Mouse (Mus musculus): ENCODE results near the gene Fam161a.

GRCm38 (mm10) chr11:23068201-23068600, 60.9 kb downstream of the Fam161a start:
- TF ChIP-seq POLR2A (IDR thresholded peaks at IDR 0.05; ENCODE audit: low read depth, low read length) = no peak
- no peak for TF ChIP-seq CTCF (IDR thresholded peaks at IDR 0.05; ENCODE audit: borderline replicate concordance, insufficient read depth, low read length)
